Mouse (Mus musculus) erythroblast, embryonic 14.5 days (primary cell): Measurements from ENCODE around the gene Rpl3l. TPM values are rescaled to one million over a fixed set of nuclear protein-coding genes. Genes with fewer than 3 reads are reported as not detected.

Experiments used
- H3K27me3 ChIP-seq: 2 replicates; pipeline ENCODE4 v1.6.1; 2012; ENCODE audit warnings: inconsistent platforms; ENCODE audit not compliant: control insufficient read depth
- H3K36me3 ChIP-seq: 2 replicates; pipeline ENCODE4 v1.6.1; 2012; ENCODE audit warnings: mild to moderate bottlenecking, inconsistent platforms; ENCODE audit not compliant: control insufficient read depth
- H3K4me1 ChIP-seq: 2 replicates; pipeline ENCODE4 v1.6.1; 2012; ENCODE audit warnings: inconsistent platforms; ENCODE audit not compliant: control insufficient read depth
- H3K4me3 ChIP-seq: replicated peaks from 2 replicates; pipeline ENCODE3; 2012; ENCODE audit warnings: moderate library complexity, mild to moderate bottlenecking, inconsistent platforms
- H3K9me3 ChIP-seq: 2 replicates; pipeline ENCODE4 v1.6.1; 2012; ENCODE audit warnings: low read length, inconsistent platforms, mixed read lengths; ENCODE audit not compliant: control insufficient read depth
- GATA1 ChIP-seq: IDR thresholded peaks from 2 replicates; pipeline ENCODE4 v1.6.1; 2012; ENCODE audit warnings: low read length, inconsistent platforms, mixed read lengths
- TAL1 ChIP-seq: IDR thresholded peaks from 3 replicates; pipeline ENCODE4 v1.6.1; 2012; ENCODE audit warnings: low read length, inconsistent platforms, mixed read lengths
- polyA plus RNA-seq: library from polyadenylated mRNA; stranded (reverse); fragments of >175 nt; gene quantifications from 2 replicates; pipeline ENCODE4 v1.2.3, GENCODE M21; 2012

Gene Rpl3l
- polyA plus RNA-seq, 1 experiment, result not detected

DNA sequence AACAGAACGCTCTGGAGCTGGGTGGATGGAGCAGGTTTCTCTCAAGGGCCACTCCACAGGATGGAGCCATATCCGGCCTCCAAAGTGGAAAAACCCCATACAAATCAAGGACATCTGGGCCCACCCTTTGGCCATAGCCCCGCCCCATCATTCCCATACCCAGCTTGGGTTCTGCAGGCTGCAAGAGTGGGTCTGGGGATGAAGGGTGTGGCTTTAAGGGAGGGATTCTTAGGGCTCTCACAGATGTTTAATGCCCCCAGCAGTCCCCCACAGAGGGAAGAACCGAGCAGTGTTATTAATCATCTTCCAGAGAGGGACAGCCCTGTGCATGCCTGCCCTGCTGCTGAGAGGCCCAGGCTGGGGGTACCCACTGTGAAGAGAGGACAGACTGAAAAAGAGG is 19.4 kb downstream of the Rpl3l start:
- Histone ChIP-seq H3K36me3 (peaks cover 3% of the 10 kb centered on the region; the same call in 1 of the 2 replicates), H3K4me3 (no peak overlapping the region), H3K27me3 (peaks cover 41% of the 10 kb centered on the region), H3K9me3 (no peaks in the 10 kb centered on the region), H3K4me1 (peaks cover 2% of the 10 kb centered on the region)
- TF ChIP-seq TAL1, result no peak
- TF ChIP-seq GATA1, result no peak

DNA sequence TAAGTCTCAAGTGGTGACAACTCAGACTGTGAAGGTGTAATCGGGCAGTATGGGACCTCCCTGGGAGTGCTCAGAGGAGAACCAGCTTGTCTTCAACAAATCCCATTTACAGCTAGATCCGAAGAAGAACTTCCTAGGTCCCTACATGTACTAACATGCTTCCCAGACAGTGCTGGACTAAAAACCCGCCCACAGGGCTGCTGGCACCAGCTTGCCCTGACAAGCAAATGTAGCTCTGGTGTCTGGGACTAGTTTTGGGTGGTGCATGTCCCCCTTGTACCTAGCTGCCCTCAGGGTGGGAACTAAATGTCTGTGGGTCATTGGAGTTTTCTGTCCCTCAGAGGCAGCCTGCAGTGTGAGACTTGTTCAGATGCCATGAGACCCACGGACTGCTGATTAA is 23.9 kb downstream of the Rpl3l start:
- TF ChIP-seq GATA1 (no peak), TAL1 (no peak)
- peaks cover 8% of the 10 kb centered on the region for H3K9me3 ChIP-seq

DNA sequence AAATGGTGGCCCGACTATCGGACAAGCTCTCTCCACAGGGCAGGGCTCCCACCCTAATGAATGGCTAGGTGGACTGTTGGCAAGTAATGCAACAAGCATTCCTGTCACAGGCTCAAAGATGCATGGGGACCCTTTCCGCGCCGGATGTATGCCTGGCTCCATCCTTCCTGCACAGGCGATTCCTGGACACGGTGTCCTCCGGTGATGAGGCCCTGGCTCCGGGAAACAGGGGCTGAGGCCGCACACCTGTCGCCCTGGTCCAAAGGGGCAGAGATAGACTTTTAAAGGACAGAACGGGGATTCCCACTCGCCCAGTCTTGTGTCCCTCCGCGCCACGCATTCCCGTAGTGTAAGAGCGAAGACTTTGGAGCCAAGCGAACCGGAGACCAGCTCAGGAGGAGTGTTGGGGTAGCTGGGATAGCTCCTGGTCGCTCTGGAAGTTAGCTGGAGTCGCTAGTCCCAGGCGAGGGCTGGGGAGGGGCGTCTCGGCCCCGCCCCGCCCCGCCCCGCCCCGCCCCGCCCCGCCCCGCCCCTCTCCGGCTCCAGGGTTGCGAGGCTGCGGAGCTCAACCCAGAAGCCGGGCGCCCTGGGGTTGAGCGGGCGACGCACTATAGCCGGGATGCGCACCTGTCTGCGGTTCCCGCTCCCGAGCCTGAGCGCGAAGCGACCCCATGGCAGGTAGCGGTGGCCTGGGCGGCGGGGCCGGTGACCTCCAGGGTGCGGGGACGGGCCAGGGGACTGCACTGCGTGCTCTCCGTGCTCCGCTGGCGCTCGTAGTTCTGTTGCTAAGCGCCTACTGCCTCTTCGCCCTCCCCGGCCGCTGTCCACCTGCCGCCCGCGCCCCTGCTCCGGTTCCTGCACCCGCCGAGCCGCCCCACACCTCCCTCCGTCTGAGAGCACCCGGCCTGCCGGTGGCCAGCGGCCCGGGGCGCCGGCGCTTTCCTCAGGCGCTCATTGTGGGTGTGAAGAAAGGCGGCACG is 25.1 kb downstream of the Rpl3l start, which contains the start of gene Hs3st6:
Gene Hs3st6 (plus strand): TSS at position 574 of the 980 bp plus-strand sequence.
- Histone ChIP-seq H3K36me3 (no peaks in the 10 kb centered on the region), H3K4me3 (no peak within 1 kb of the TSS)
- TF ChIP-seq GATA1, result no peak
- no peak for TF ChIP-seq TAL1

More for the DNA sequence above, 23.9 kb downstream of the Rpl3l start:
- H3K27me3 ChIP-seq, result peaks cover 82% of the 10 kb centered on the region
- no peak overlapping the region for H3K4me3 ChIP-seq
- no peaks in the 10 kb centered on the region for H3K36me3 ChIP-seq
- peaks cover 11% of the 10 kb centered on the region for H3K4me1 ChIP-seq

DNA sequence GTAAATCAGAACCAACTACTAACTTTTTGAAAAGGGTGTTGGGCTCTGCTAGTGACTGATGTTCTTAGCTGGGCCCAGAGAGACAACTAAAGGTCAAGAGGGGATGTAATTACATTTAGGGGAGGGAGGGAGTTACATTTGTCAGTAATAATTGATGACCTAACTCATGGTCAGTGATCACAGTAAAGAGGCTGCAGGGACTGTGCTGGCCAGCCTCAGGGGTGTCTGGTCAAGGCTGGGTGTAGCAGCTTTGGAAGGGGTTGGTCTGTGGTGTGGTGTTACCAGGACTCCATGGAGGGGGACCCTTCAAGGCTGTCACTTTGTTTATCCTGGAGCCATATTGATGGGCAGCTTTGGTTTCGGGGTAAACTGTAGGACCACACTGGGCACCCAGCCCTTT is 29.8 kb downstream of the Rpl3l start:
- peaks cover 52% of the 10 kb centered on the region for H3K27me3 ChIP-seq
- H3K36me3 ChIP-seq, result no peaks in the 10 kb centered on the region
- H3K4me1 ChIP-seq, result peaks cover 9% of the 10 kb centered on the region
- TF ChIP-seq TAL1 (no peak), GATA1 (no peak)
- H3K4me3 ChIP-seq, result no peak overlapping the region
- H3K9me3 ChIP-seq, result peaks cover 7% of the 10 kb centered on the region

More for the DNA sequence above, 25.1 kb downstream of the Rpl3l start, which contains the start of gene Hs3st6:
- H3K9me3 ChIP-seq, result peaks cover 8% of the 10 kb centered on the region
- H3K27me3 ChIP-seq, result peaks cover 82% of the 10 kb centered on the region
- H3K4me1 ChIP-seq, result peaks cover 11% of the 10 kb centered on the region

DNA sequence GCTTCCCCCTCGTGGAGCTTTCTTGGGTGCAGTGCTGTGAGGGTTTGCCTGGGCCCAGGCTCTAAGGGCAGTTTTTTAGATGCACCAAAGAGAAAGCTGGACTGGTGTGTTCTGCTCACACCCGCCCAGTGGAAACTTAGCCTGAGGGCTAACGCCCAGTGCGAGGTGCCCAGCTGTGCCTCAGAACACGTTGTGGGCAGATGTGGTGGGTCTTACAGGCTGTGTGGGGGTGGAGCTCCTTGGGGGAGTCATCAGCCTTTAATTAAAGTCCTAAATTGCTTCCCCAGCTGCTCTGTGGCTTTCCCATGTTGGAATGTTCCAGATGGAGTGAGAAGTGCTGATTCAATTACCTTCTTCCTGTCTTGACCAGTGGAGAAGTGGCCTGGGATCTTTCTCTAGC is 33.5 kb downstream of the Rpl3l start:
- no peak for TF ChIP-seq TAL1
- no peak for TF ChIP-seq GATA1
- H3K36me3 ChIP-seq, result no peaks in the 10 kb centered on the region
- no peak overlapping the region for H3K4me3 ChIP-seq
- no peaks in the 10 kb centered on the region for H3K9me3 ChIP-seq
- H3K4me1 ChIP-seq, result no peaks in the 10 kb centered on the region; the same call in 1 of the 2 replicates
- H3K27me3 ChIP-seq, result peaks cover 28% of the 10 kb centered on the region

DNA sequence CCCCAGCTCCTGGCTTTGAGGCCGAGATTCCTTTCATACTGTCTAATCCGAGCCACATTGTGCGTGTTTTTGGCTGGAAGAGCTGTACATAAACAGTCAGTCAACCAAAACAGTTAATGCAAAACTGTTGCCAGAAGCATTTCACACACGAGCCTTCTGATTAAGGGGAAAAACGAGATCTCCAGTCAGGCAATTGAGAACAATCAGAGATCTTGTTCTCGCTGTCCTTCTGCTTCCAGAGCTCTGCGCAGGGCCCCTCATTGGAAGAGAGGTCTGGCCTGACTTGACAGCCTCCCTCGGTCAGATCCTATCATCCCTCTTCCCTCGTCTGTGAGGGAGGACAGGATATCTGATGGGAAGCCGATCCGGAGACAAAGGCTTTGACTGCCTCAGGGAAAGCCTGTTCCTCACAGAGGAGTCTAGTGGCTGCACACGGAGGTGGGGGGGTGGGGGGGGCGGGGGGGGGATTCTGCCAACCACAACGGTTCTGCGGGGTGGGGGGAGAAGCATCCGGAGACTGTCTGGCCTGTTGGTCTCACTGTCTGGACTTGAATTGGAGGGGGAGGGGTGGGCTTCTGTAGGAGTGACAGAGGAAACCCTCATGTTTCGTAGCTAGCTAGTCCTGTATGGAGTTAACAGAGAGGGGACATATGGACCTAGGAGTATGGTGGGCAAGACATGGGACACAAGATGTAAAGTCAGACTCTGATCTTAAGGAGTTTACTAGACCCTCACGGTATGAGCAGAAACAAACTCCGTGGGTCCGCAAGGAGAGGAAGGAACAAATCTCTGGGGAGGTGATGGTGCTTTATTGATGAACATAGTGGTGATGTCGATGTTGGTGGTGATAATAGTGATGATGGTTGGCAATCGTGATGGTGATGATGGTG is 37.6 kb downstream of the Rpl3l start:
- Histone ChIP-seq H3K36me3 (no peaks in the 10 kb centered on the region), H3K27me3 (peaks cover 35% of the 10 kb centered on the region), H3K9me3 (no peaks in the 10 kb centered on the region), H3K4me1 (no peaks in the 10 kb centered on the region; the same call in 1 of the 2 replicates), H3K4me3 (no peak overlapping the region)
- TF ChIP-seq GATA1, result no peak

DNA sequence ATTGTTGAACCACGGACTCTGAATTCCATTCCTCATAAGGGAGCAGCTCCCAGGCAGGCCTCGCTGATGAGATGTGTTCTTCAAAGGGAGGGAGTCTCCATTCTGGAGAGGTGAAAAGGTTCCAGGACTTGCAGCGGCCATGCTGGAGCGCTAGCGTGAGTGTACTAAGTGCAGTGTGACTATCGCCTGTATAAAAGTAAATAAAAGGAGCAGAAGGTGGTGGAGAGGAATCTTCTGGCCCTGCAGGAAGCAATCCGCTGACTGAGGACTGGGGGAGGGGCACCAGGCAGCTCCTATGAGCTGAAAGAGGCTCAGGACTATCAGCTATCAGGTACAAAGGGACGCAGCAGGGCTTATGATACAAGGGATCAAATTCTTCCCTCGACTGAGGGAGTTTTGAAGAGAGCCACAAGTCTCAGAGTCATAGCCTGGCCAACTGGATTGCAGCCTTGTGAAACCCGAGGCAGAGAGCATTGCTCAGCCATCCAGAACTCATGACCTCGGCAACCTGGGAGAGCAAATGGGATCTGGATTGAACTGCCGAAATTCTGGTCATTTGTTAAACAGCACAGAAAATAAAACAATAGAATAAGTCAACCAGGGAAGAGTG is 38.8 kb downstream of the Rpl3l start:
- Histone ChIP-seq H3K27me3 (peaks cover 35% of the 10 kb centered on the region), H3K4me3 (no peak overlapping the region), H3K4me1 (no peaks in the 10 kb centered on the region; the same call in 1 of the 2 replicates), H3K36me3 (no peaks in the 10 kb centered on the region), H3K9me3 (no peaks in the 10 kb centered on the region)
- TF ChIP-seq TAL1 (no peak), GATA1 (no peak)

DNA sequence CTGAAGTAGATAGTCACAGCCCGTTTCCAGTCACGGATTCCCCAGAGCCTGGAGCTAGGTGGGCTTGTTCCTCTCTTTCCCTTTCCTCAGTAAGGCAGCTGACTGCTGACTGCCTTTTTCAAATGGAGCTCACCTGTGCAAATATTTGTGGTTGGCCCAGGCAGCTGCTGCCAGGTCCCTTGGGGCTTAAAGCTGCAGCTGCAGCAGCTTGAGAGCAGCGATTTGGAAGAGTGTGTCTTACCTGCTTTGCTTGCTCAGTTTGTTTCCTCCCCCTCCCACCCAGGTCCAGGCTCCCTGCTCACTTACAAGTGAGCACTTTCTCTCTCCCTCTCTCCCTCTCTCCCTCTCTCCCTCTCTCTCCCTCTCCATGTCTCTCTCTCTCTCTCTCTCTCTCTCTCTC is 41.5 kb downstream of the Rpl3l start:
- Histone ChIP-seq H3K4me1 (no peaks in the 10 kb centered on the region; the same call in 1 of the 2 replicates), H3K27me3 (peaks cover 30% of the 10 kb centered on the region), H3K36me3 (no peaks in the 10 kb centered on the region), H3K9me3 (no peaks in the 10 kb centered on the region), H3K4me3 (no peak overlapping the region)
- TF ChIP-seq TAL1 (no peak), GATA1 (no peak)

DNA sequence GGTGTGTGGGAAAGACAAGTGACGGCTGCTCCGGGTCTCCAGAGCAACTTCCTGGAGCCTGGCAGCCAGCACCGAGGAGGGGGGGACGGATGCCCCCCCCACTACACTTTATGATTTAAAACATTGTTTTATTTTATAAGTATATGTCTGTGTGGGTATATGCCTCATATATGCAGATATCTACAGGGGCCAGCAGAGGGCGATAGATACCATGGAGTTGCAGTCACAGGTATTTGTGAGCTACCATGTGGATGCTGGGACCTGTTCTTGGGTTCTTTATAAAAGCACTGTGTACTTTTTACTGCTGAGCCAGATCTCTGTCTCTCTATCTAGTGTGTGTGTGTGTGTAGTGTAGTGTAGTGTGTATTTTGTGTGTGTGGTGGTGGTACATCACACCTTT is 45.6 kb downstream of the Rpl3l start:
- peaks cover 13% of the 10 kb centered on the region for H3K27me3 ChIP-seq
- no peak for TF ChIP-seq GATA1
- no peak for TF ChIP-seq TAL1
- H3K4me1 ChIP-seq, result no peaks in the 10 kb centered on the region
- H3K9me3 ChIP-seq, result no peaks in the 10 kb centered on the region
- H3K36me3 ChIP-seq, result no peaks in the 10 kb centered on the region
- H3K4me3 ChIP-seq, result no peak overlapping the region
